Mouse (Mus musculus): ENCODE results near the gene Kcnip1. TPM values are rescaled to one million over a fixed set of nuclear protein-coding genes. Genes with fewer than 3 reads are reported as not detected.
A peak's percentile ranks its signal among the peaks of the same experiment; 100 is the strongest.

Gene Kcnip1
- polyA plus RNA-seq, 3 experiments from 2014 or later, result 0.58 TPM; not detected in 2

GRCm38 (mm10) chr11:33901783-33902182, 91.2 kb downstream of the Kcnip1 start:
- ATAC-seq, result no peak

DNA sequence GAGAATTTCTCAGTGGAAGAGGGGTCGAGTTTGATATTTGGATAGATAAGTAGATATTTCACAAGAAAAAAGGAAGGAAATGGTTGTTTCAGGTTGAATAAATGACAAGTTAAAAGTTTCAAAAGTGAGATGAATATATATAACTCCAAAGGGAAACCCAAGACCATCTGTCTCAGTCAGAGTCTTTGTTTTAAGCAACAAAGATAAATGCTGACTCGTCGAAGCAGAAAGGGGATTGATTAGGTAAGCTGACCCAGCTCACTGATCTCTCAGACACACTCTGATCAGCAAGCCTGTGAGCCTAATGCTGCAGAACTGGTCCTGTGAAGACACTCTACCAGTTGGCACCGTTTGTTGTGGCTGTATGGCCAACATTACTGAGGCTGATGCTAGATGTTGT, 101.9 kb downstream of the Kcnip1 start:
- ATAC-seq, result no peak

- no peak for ATAC-seq
Observed at GRCm38 (mm10) chr11:33890382-33890781, 102.6 kb downstream of the Kcnip1 start.

DNA sequence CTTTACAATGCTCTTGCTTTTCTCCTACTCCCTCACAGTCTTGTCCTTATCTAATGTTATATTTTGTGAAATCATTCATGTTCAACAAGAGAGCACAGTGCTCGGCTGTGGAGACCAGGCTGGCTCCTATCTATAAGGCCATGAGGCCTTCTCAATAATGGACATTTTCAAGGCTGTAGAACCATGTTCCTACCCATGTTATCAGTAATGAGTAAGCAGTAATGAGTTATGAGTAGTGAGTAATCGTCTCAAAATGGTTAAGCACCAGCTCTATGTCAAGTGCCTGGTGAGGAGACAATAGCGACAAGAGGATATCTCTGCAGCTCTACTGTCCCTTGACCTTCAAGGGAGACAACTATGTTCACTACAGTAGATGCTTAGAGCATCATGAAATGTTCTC, 105.3 kb downstream of the Kcnip1 start:
- ATAC-seq, result no peak

- no peak for ATAC-seq
Observed at GRCm38 (mm10) chr11:33885981-33886380, 107.0 kb downstream of the Kcnip1 start.

GRCm38 (mm10) chr11:33882731-33883328, 110.1 kb downstream of the Kcnip1 start:
- no peak for ATAC-seq

GRCm38 (mm10) chr11:33874925-33875324, 118.0 kb downstream of the Kcnip1 start:
- no peak for ATAC-seq

DNA sequence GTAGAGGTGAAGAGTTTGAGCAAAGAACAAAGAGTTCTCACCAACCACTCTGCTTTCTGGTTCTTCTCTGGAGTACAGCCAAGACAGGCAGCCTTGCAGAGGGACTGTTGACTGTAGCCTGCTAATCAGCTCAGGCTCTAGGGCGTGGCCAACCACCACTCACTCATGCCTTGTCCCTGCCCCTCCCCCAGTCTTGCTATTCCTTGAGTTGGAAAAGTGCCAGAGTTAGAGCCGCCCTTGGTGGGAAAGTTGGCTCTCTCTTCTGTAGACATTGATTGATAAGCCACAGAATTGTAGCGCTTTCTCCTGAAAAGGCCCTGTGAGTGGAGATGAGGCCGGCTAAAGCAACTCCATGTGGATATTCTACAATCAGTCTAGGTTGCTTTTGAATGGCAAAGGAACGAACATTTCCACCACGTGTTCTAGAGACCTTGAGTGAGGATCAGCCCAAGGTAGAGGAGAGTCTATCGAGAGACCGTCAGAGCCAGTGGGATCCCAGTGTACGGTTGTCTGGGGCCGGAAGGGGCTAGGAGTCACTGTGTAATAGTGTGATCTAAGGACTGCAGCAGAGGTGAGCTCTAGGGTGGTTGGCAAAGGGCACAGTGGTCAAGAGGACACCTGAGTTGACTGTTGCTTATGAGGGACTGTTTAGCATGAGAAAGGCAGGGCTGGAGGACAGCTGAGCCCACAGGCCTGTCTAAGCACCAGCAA, 119.7 kb downstream of the Kcnip1 start:
- ATAC-seq, result no peak

GRCm38 (mm10) chr11:33872716-33873048, 120.3 kb downstream of the Kcnip1 start:
- ATAC-seq, result no peak

DNA sequence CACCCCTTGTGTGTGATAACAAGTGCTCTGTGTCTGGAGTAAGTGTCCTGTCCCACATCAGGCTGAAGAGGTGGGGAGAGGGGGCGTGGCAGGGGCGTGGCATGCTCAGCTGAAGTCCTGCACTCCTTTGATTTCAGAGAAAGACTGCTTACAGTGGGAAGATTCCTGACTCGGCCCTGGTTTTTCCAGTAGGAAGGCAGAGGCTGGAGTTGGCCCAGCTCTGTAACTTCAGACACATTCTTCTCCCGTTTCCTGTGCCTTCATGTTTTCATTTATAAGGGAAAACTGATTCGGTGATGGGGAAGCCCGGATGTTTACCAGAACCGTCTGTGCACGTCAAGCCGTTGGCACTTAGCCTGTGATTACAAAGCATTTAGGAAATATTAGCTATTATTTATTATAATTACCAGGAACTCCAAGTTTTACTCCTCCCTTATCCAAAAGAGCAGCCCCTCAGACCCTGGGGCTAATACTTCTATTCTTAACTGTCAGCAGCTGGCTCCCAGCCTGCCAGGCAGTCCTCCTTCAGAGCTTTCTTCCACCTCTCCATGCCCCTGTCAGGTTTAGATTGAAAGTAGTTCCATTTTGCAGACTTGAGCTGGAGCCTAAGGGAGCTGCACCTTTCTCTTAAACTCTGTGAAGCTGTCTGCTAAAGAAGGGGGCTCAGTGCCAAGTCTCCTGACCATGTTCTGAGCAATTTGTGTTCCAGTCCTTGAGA, 120.8 kb downstream of the Kcnip1 start:
- no peak for ATAC-seq

GRCm38 (mm10) chr11:33870246-33870645, 122.7 kb downstream of the Kcnip1 start:
- ATAC-seq, result no peak

DNA sequence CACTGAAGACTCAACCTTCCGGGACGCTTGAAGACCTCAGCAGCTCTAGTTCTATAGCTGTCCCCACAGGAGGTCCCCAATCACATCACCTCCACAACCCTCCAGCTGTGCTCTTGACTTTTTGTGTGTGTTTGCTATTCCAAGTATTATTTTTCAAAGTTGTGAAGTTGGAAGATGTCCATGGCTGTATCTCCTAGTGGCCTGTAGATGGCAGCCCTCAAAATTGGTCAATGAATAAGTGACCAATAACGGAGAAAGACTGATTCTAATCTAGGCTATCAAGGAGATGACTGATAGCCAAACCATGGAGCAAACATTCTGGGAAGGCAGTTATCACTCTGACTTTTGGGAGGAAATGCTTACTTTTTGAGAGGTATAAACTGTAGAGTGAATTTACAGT, 123.4 kb downstream of the Kcnip1 start:
- ATAC-seq, result no peak

DNA sequence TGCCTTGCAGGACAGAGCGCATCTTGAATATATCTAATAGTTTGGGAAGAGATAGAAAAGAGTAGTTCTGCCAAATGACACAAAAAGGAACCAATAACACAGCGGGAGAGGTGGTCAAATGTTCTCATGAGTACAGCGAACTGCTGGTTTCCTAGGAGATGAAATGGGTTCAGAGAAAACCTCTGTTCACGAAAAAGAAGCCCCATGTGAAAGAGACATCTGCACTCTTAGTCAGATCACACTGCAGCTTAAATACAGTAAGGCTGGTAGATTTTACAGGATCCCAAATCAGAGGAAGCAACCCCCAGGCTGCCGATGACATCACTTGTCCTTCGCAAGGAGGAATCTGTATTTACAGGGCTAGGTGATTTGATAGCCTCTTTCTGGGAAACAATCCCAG, 126.2 kb downstream of the Kcnip1 start:
- no peak for ATAC-seq

DNA sequence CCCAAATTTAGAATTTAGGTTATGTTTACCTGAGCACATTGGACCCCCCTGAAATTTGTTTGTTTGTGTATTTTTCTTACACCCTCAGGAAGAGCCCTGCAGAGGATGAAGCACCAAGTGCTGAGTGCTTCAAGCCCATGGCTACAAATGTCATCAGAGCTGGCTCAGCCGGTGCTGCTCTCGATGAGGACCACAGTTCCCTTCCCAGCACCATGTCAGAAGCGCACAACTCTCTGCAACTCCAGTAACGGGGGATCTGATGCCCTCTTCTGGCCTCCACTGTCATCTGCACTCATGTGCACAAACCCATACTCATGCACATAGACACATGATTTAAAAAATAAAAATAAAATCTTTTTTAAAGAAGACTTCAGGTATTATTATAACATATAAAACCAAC, 128.7 kb downstream of the Kcnip1 start:
- no peak for ATAC-seq

- ATAC-seq, result no peak
Observed at GRCm38 (mm10) chr11:33861823-33862222, 131.1 kb downstream of the Kcnip1 start.

DNA sequence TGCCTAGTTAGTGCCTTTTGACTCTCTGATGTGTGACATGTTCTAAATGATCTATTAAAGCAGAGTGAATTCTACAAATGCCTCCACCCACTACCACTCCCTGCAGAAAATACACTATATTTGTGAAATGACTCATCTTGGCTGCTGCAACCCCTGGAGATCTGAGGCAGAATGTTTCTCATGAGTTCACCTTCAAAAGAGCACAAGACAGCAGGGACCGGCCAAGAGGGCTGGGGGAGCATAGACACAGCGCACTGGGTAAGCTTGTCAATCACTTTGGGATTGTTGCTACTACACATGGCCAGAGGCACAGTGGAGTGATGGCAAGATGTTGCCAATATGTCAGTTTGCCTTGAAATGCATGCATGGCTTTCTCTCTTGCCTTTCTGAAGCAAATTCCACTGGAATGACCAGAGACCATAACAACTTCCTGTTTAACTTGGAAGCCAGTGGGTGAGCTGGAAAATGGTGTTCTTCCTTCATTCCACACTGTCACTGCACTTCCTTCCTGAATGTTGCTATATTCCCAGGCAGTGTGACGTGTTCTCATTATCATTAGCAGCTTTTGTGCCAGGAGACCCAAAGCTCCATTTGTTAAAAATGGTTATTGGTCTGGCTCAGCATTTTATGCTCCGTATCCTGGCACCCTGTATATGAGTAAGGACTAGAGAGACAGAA, 131.9 kb downstream of the Kcnip1 start:
- ATAC-seq, result no peak

- ATAC-seq, result peak; percentile 43
Observed at GRCm38 (mm10) chr11:33849614-33850013, 143.3 kb downstream of the Kcnip1 start.

DNA sequence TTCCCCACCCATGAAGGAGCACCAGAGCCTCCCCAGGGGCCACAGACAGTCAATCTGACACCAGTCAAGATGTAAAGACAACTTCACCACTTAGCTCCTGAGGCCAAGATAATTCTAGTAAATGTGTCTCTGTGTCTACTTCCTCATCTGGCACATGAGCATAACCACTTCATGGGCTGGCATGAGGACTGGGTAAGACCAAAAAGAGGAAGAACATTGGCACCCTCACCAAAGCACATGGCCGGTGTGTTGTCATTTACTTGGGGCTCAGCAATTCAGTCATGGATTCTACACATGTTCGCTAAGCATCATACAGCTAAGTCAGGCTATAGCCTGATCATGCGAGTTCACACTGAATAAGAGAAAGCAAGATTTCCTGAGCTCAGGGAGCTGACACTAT, 144.3 kb downstream of the Kcnip1 start:
- no peak for ATAC-seq

- no peak for ATAC-seq
Observed at GRCm38 (mm10) chr11:33845931-33846330, 147.0 kb downstream of the Kcnip1 start.

DNA sequence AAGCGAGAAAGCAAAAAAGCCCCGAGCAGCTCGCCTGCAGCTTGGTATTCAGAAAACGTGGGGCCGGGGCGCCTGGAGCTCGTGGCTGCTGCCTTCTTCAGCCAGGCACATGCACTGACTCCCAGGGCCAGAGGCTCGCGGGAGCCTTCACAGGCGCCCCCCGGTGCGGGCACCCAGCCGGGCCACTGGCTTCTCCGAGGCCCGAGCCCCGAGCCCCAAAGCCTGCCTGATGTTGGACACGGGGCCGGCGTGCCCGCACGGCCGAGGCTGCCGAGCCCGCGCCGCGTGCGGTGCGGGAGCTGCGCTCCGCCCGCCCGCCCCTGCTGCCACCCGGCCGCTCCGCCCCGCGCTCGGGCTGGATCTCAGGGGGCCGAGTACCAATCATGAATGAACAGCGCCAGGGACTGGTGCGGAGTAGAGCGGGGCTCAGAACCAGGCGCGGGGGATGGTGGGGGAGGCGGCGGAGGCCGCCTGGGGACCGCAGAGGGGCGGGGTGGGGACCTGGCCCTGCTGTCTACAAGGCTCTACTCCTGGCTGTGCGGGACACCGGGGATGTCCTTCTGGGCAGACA, 149.6 kb downstream of the Kcnip1 start:
- ATAC-seq, result no peak

DNA sequence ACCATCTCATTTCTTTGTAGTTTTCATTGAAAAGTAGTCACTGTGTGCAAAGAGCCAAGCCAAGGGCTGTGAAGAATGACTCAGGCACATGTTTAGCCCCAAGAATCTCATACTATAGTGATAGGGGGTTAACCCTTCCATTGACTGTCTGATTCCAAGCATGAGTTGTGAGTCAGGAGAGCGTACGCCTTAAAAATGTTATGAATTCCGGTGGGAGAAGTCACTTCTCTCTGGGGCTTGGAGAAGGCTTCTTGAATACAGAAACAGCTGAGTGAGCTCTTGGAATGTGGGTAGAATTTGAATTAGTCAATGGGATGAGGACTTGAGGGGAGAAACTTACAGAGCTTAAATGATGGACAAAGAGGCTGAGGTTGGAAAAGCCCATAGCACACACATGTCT, 153.9 kb downstream of the Kcnip1 start:
- ATAC-seq, result no peak

GRCm38 (mm10) chr11:33829774-33830173, 163.2 kb downstream of the Kcnip1 start:
- no peak for ATAC-seq

- no peak for ATAC-seq
Observed at GRCm38 (mm10) chr11:33827829-33828206, 165.1 kb downstream of the Kcnip1 start.

Data from inflammation-experienced regulatory T-cells, adult 6 months (primary cell).